Mouse (Mus musculus): ENCODE measurements at regions not wholly inside any gene's neighbourhood (a gene's known extent, or its start where the extent isn't known, plus 50 kb on each side); places are given as distances from the start of the nearest gene placed in this dataset.

- intact Hi-C loops (cut with DNase I) = no loop called here
- DNase-seq = no peak
Measured at GRCm38 (mm10) chrX:61652377-61652776, 56.9 kb upstream of the Ldoc1 start.

- DNase-seq = peak in 1 of 2 experiments; percentile 25
- intact Hi-C loops (cut with DNase I) = no loop called here
Measured at GRCm38 (mm10) chrX:61653077-61653476, 56.2 kb upstream of the Ldoc1 start.
